Mouse (Mus musculus): ENCODE measurements around the gene Dupd1. TPM values are rescaled to one million over a fixed set of nuclear protein-coding genes. Genes with fewer than 3 reads are reported as not detected.

Dupd1 gene
- total RNA-seq (2021): under 1 TPM in 1 of 2 experiments, not detected in 1; 0.42 TPM
- long read RNA-seq, experiment 1: 0 reads
- long read RNA-seq, experiment 2: 0 reads

DNA sequence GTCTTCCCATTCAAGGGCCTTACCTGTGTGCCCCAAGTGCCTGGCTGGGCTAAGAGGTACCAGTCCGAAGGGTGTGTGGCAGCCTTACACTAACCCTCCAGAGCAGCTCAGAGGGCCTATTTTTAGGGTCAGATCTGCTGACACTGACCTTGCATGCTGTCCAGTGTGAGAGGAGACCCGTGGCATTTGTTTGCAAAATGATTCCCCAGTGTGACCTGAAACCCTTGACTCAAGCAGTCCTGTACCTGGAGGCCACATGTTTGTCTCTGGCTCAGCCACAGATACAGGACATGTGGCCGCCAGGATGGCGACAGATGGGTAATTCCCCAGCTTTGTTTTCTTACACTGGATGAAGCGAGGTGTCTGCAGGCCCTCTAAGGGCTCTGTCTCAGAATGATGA is at the start of gene Dupd1:
Gene Dupd1, minus strand, starts transcription at position 91 of the 400 bp plus-strand sequence.
- H3K4me3 ChIP-seq: no peak within 1 kb of the TSS
- no peak within 1 kb of the TSS for H3K27ac ChIP-seq
- no peak for TF ChIP-seq CTCF (conservative IDR thresholded peaks at IDR 0.05)
- no peak for DNase-seq (ENCODE audit: low spot score in 2 of 2)

DNA sequence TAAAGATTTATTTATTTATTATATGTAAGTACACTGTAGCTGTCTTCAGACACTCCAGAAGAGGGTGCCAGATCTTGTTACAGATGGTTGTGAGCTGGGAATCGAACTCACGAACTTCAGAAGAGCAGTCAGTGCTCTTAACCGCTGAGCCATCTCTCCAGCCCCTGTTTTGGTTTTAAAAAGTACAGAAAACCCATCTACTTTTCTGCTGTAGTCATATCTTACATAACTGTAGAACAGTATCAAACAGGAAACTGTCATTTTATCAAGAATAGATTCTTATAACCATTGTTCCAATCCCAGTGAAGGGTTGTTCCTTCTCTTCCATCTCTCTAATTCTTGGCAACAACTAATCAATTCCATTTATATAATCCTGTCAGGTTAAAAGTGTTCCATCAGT is 49.4 kb upstream of the Dupd1 start:
- Histone ChIP-seq H3K27ac (peak overlapping the region; percentile 41; the same call in 1 of the 2 replicates), H3K4me3 (no peak overlapping the region)
- peak; percentile 15; the same call in 1 of the 2 replicates for TF ChIP-seq CTCF (conservative IDR thresholded peaks at IDR 0.05)
- DNase-seq (ENCODE audit: low spot score in 2 of 2): no peak

DNA sequence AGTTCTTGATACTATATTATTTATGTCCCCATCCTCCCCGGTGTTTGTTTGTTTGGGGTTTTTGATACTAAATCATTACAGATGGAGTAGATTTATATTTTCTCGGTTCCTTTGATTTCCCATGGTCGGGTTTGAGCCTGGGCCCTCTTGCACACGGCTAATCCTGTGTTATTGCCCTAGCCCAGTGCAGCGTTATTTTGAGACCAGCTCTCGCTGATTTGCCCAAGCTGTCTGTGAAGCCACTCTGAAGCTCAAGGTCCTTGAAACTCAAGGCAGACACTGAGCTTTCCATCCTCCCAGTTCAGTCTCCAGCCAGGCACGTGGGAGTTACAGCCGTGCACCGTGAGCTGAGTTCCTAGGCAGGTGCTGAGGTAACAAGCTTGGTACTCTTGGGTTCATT is 47.2 kb upstream of the Dupd1 start:
- Histone ChIP-seq H3K4me3 (no peak overlapping the region), H3K27ac (peak overlapping the region; percentile 62)
- DNase-seq (ENCODE audit: low spot score in 2 of 2): no peak
- TF ChIP-seq CTCF (conservative IDR thresholded peaks at IDR 0.05): no peak

DNA sequence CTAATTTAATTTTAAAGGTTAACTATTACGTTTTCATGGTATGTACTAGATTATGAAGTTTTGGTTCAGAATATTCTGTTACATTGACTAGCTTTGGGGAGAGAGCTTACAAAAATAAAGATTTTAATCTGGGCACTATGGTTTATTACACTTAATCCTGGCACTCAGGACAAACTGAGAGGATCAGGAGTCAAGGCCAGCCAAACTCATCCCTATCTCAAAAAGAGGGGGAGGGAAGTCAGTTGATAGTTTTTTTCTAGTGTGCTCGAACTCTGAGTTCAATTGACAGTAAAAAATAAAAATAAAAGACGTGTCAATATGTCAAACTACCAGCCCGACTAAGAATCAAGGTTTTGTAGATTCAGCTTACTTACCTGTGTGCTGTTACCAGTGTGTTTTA is 39.0 kb upstream of the Dupd1 start:
- no peak for DNase-seq (ENCODE audit: low spot score in 2 of 2)
- TF ChIP-seq CTCF (conservative IDR thresholded peaks at IDR 0.05): no peak
- Histone ChIP-seq H3K4me3 (no peak overlapping the region), H3K27ac (no peak overlapping the region)

DNA sequence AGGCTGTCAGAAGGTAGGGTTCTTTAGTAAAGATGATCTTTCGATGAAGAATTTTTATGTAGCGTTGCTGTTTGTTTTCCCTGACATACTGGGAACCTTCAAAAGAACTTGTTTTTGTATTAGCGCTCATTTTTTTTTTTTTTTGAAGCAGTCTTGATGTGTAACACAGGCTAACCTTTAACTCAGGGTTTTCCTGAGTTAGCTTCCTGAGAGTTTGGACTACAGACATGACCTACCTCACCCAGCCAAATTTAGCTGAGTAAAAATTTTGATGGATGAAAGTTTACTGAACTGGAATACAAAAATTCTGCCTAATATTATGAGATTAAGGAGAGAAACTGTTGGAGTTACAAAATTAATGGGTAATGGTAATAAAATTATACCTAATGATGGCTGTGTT is 38.0 kb upstream of the Dupd1 start:
- DNase-seq (ENCODE audit: low spot score in 2 of 2): no peak
- TF ChIP-seq CTCF (conservative IDR thresholded peaks at IDR 0.05): no peak
- peak overlapping the region; percentile 81; the same call in 1 of the 2 replicates for H3K4me3 ChIP-seq
- H3K27ac ChIP-seq: no peak overlapping the region

DNA sequence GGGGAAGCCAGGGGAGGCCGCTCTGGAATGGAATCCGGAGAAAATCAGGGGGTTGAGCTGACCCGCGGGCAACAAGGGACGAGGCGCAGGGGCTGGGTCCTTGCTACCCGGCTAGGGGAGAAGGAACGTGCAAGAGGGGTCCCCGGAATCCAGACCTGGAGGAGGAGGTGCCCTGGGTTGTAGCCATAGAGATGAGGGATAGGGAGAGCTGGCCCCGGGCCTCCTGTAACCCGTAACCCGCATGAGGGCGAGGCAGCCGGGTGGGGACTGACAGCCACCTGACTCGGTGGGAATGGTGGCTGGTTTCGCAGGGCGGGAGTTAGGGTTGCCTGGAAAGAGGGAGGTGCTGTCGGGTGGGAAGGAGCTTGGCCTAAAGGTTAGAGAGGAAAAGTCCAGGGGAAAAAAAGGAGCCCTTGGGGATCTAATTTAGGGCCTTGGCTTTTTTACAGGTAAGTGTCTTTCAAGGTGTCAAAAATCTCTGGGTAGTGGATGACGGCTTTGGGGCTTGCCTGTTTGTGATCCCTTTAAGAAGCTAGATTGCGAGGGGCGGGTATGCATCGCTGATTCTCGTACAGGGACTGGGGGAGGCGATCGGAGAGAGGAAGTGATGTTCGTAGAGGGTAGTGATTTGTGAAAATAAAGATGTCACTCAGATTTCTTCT is 36.6 kb upstream of the Dupd1 start, which contains the start of gene Dusp13:
Gene Dusp13, minus strand, starts transcription at position 301 of the 662 bp plus-strand sequence.
- peak within 1 kb of the TSS; percentile 95 for H3K27ac ChIP-seq
- H3K4me3 ChIP-seq: peak within 1 kb of the TSS; percentile 81
- TF ChIP-seq CTCF (conservative IDR thresholded peaks at IDR 0.05): no peak
- DNase-seq (ENCODE audit: low spot score in 2 of 2): peak; percentile 70

DNA sequence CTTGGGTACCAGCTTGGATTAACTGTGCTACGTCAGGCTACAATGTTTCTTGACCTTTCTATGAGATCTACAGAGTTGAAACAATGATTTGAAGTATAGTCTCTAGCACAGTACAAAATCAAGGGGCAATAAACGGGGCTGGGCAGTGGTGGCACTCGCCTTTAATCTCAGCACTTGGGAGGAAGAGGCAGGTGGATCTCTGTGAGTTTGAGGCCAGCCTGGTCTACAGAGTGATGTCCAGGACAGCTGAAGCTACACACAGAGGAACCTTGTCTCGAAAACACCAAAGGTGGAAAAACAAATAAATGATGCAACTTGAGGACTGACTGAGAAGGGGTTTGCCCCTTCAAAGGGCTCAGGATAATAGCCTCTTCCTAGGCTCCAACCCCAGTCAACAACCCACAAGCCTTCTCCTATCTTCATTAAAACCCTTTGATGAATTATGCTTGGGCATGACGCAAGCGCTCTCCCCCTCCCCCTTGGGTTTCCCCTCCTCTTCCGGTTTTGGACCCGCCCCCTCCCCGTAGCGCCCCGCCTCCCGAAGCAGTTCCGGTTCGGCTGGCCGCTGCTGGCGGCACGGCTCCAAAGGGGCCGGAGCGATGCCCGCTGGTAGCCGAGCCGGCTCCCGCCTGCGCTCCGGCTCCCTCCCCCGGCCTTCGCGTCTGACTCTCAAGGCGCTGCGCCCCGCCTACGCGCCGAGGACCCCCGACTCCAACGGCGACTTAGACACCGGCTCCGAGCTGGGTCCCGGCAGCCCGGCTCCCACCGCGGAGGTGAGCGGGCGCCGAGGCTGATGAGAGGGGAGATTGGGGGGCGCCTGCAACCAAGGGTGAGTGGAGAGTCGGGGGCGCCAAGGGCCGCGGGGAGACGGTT is 35.9 kb upstream of the Dupd1 start, which contains the start of gene Samd8:
Gene Samd8, plus strand, starts transcription at position 524 of the 873 bp plus-strand sequence.
- no peak for TF ChIP-seq CTCF (conservative IDR thresholded peaks at IDR 0.05)
- peak within 1 kb of the TSS; percentile 81 for H3K4me3 ChIP-seq
- DNase-seq (ENCODE audit: low spot score in 2 of 2): peak; percentile 86 to 89
- peak within 1 kb of the TSS; percentile 95 for H3K27ac ChIP-seq

DNA sequence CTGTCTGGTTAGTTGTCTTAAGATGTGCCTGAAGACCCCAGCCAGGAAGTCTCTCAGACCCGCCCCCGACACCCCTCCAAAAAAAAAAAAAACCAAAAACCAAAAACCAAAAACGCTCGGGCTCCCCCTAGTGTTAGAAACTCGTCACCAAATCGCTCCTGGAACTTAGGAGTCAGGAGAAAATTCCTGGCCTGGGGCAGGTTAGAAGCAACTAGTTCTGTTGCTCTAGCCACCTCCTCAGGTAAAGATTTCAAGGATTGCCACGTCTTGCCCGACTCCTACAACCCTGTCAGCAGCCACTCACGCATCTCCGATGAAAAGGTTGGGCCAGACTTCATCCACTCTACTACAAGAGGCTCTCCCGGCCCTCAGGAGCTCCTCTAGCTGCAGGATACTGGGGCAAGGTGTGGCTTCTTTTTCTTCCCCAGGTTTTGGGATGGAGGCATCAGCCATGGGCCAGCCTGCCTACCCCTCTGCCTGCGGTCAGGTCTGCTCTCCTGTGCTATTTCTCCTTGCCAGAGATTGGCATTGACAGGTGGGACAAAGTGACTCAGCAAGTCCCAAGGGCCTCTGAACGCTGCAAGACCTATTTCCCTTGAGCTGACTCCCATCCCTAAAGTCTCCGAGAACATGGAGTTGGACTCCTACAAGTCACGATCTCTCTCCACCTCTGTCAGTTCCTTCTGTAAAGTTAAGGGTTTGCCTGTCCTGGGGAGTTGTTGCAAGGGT is 33.9 kb upstream of the Dupd1 start:
- DNase-seq (ENCODE audit: low spot score in 2 of 2): peak in 1 of 2 experiments; percentile 71
- no peak overlapping the region for H3K4me3 ChIP-seq
- no peak overlapping the region for H3K27ac ChIP-seq
- peak; percentile 81 for TF ChIP-seq CTCF (conservative IDR thresholded peaks at IDR 0.05)

DNA sequence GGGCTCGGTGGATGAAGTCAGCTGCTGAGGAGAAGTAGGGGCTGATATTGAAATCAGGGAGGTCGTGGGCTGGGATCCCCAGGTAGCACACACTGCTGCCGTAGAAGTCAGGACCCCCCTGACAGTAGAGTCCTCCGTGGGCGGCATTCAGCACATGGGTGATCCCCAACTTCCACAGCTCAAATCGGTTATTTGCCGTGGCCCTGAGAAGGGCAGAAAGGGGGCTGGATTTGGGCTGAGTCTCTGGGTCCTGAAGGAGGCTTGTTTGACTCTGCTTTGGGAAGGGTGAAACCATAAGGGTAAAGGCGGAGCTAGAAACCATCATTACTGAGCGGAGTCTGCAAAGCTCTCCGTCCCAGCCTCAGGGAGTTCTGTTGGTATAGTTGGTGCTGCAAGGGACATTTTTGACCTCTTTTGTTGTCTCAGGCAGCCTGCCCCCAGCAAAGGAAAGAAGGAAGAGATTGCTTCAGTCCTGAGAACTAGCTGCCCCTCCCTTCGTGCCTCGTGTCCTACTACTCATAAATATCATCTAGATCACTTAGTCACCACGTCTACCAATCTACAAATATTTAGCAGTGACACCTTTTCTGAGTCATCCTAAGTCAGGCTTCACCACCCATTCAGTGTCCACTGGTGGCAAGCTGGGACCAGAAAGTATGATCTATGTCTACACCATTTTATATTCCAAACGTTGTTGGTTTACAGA is 33.2 kb upstream of the Dupd1 start:
- H3K4me3 ChIP-seq: no peak overlapping the region
- no peak for DNase-seq (ENCODE audit: low spot score in 2 of 2)
- no peak for TF ChIP-seq CTCF (conservative IDR thresholded peaks at IDR 0.05)
- no peak overlapping the region for H3K27ac ChIP-seq

DNA sequence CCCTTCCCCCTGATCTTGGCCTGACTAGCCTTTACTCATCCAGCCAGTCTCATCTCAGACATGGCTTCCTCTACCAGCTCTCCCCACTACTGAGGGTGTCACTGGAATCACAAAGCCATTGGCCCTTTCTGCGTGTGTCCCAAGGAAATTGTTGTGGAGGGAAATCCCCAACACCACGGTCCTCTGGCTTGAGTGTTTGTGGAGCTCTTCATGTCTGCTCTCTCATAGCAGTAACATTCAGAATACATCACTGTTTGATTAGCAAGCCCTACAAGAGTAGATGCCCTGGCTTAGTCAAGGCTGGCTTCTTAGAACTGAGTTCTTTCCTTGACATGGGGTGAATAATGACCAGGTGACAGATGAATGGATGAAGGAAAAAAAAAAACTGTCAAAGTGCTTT is 32.5 kb upstream of the Dupd1 start:
- DNase-seq (ENCODE audit: low spot score in 2 of 2): no peak
- no peak for TF ChIP-seq CTCF (conservative IDR thresholded peaks at IDR 0.05)
- no peak overlapping the region for H3K4me3 ChIP-seq
- H3K27ac ChIP-seq: no peak overlapping the region

DNA sequence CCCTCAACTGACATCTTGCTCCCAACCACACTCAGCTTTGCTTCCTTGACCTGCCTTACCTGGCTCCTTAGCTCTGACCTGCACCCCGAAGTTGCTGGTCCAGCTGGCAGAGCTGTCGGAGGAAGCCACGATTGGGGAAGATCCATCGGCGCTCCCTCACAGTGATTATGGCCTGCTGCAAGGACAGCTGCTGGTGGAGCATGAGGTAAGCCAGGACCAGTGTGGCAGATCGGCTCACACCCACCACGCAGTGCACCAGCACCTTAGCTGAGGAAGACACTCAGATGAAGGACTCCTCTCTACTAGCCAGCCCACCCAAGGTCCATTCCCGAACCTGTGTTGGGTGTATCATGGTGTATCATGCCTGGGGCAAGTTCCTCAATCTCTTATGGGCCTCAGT is 31.9 kb upstream of the Dupd1 start:
- Histone ChIP-seq H3K27ac (no peak overlapping the region), H3K4me3 (no peak overlapping the region)
- DNase-seq (ENCODE audit: low spot score in 2 of 2): no peak
- TF ChIP-seq CTCF (conservative IDR thresholded peaks at IDR 0.05): no peak

DNA sequence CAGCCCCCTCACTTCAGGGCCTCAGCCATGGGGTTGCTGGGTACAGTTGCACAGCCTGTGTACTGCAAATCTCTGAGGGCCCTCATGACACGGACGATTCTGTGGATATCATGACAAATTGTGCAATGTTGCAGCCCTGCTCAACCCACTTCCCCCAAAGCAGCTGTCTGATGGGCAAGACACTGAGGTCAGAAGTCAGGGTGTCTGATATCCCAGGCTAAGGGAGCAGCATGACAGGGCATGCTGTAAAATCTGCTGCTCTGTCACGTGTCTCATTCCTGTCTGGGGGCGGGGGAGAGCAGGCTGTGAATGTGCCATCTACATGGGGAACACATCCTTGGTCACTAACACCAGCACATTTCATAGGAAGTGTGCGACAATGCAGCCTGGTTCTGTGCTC is 30.8 kb upstream of the Dupd1 start:
- Histone ChIP-seq H3K4me3 (no peak overlapping the region), H3K27ac (no peak overlapping the region)
- DNase-seq (ENCODE audit: low spot score in 2 of 2): no peak
- TF ChIP-seq CTCF (conservative IDR thresholded peaks at IDR 0.05): no peak

Data from layer of hippocampus, adult 2 months (tissue).